Mouse (Mus musculus): Measurements from ENCODE around the gene Irf6. TPM values are rescaled to one million over a fixed set of nuclear protein-coding genes. Genes with fewer than 3 reads are reported as not detected.

Gene Irf6
- total RNA-seq, 2 experiments from 2014 or later, result 2.7 to 2.8 TPM

- no peak for DNase-seq
These were observed 47.9 kb downstream of the Irf6 start for GRCm38 (mm10) chr1:193200640-193201382.

- no peak for DNase-seq
These were observed 48.5 kb downstream of the Irf6 start, which contains the start of gene Traf3ip3 for GRCm38 (mm10) chr1:193201383-193201778. Gene Traf3ip3, minus strand, starts transcription at chr1:193201703.

DNA sequence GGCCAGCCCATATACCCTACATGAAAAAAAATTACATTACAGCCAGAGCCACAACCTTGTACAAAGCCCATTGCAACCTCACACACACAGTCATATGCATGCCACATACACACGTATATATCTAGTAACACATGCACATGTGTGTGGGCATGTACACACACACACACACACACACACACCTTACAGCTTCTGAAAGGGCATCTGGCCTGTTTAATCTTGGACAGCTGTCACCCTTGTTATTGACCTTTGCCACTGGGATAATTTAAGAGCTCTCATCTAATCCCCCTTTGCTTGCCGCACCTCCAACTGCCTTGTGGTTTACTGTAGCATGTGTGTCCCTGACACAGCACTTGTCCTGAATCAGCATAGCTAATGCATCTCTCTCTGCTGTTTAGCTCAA is 50.9 kb downstream of the Irf6 start:
- DNase-seq, result no peak

DNA sequence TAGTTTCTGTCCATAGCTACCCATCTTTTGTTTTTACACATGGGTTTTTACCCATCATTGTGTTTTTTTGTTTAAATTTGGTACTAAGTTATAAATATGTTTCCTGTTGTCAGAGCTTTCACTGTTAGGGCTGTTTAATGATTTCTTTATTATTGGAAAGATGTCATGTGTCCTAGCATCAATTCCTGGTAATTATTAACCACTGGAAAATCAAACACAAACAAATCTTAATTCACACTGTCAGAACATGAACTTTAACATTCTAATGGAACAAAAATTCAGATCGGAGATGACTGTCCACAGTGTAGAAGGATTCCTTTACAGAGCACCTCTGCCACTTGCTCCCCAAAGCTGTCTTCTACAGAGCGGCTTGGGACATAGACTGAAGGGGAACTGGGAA is 52.5 kb downstream of the Irf6 start:
- no peak for DNase-seq

DNA sequence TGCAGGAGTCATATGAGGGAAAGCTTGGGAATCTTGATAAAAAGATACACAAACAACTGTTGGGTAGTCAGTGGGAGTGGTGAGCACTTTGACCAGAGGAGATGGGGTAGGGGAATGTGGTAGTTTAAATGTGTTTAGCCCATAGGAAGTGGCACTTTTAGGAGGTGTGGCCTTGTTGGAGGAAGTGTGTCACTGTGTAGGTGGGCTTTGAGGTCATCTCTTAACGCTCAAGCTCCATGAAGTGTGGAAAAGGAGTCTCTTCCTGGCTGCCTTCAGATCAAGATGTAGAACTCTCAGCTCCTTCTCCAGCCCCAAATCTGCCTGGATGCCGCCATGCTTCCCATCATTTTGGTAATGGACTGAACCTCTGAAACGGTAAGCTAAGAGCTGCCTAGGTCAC is 54.6 kb downstream of the Irf6 start, which contains the start of gene Lamb3:
Gene Lamb3 (plus strand): TSS at position 197 of the 400 bp plus-strand sequence.
- no peak for DNase-seq

DNA sequence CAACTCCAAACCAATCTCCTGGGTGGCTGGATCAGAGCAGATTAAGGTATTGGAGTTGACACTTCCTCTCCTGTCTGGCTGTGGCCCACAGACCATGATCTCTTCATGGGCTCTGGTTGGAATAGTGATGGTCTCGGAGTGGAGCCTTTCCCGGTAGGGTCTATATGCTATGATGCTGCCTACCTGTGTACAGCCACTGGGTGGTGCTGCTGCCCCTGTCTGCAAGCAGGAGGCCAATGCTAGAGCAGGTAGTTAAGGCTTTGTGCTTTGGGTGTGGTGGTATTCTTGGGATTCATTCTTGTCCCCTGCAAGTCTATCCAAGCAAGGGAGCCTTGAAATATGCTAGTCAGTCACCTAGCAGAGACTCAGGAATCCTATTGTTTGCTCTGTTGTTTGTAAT is 55.3 kb downstream of the Irf6 start:
- DNase-seq, result peak; percentile 44

- DNase-seq, result no peak
These were observed 58.5 kb downstream of the Irf6 start for GRCm38 (mm10) chr1:193211371-193211770.

GRCm38 (mm10) chr1:193214053-193214452 is 61.1 kb downstream of the Irf6 start:
- DNase-seq, result no peak

GRCm38 (mm10) chr1:193216000-193216399 is 63.1 kb downstream of the Irf6 start:
- DNase-seq, result no peak

- no peak for DNase-seq
These were observed 67.5 kb downstream of the Irf6 start for GRCm38 (mm10) chr1:193220408-193220807.

Other genes with a start within 250 kb of the Irf6 start
- gene Syt14, start 117.3 kb upstream of the Irf6 start, total RNA-seq (2021), result under 1 TPM; 0.59 to 0.61 TPM
- gene Diexf, start 22.8 kb upstream of the Irf6 start, total RNA-seq (2021), result 10 to 100 TPM in 1 of 2 experiments, 1 to 10 TPM in 1; 9.2 to 12.9 TPM
- gene A130010J15Rik, start 14.9 kb downstream of the Irf6 start, total RNA-seq (2021), result 1 to 10 TPM; 3.8 to 5.3 TPM
- gene Traf3ip3, start 48.6 kb downstream of the Irf6 start, total RNA-seq (2021), result 10 to 100 TPM; 20.9 to 24.1 TPM
- gene Lamb3, start 54.6 kb downstream of the Irf6 start, total RNA-seq (2021), result 1 to 10 TPM; 1.2 to 2.0 TPM
- gene Hsd11b1, start 111.0 kb downstream of the Irf6 start, total RNA-seq (2021), result 1 to 10 TPM; 4.0 to 4.3 TPM
- gene G0s2, start 120.1 kb downstream of the Irf6 start, total RNA-seq (2021), result 10 to 100 TPM; 24.8 to 30.4 TPM
- under 1 TPM; 0.42 to 0.47 TPM for gene Camk1g, start 217.2 kb downstream of the Irf6 start, total RNA-seq (2021)

Data from gastrocnemius, postnatal 10 days (tissue).